In genomic region chr10:20290467-20290883, GRCm38 (mm10) we compare ENCODE assay signal across 1 mouse cellular context.
TF ChIP-seq lines count a peak whose summit lies in the region.

No protein-coding gene starts in this region.

TF ChIP-seq in CH12.LX, 34 proteins besides CTCF, POLR2A, EP300 and RAD21 (continued from another document):
- TF ChIP-seq ETS1 (conservative IDR thresholded peaks at IDR 0.05; ENCODE audit: low read depth, low read length) (no peak), ZNF384 (IDR thresholded peaks at IDR 0.05; ENCODE audit: low read depth, low read length) (peak; percentile 75), SIN3A (IDR thresholded peaks at IDR 0.05; ENCODE audit: low read length) (0 out of 2 replicates have a peak, but pooled peaks have one; percentile 32), SMC3 (IDR thresholded peaks at IDR 0.05; ENCODE audit: low read depth, low read length) (peak; percentile 74)
